ENCODE assay signal across 8 mouse cellular contexts in the genomic region with DNA sequence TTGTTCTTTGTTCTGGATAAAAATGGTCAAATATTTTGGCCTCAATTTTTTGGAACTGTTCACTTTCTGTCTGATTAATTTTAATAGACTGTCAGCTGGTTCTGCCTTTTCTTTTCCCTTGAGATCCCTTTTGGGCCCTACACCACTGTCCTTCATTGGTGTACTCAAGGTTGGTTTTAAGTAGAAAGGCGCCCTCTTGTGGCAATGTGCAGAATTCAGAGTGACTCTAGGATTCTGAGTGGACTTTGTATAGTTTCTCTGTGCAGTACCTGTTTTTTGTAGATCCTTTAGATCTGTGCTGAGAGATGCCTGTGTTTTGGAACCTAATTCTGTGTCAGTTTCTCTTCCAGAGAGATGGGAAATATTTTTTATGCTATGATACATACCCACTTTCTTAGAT. TPM values are rescaled to one million over a fixed set of nuclear protein-coding genes. Genes with fewer than 3 reads are reported as not detected.
A peak's percentile ranks its signal among the peaks of the same experiment; 100 is the strongest.
DNase-seq lines count a peak whose midpoint lies in the region; ATAC-seq and TF ChIP-seq lines count a peak whose summit lies in the region.

No protein-coding gene starts in this region.

- H3K27ac ChIP-seq in heart, embryonic 11.5 days (ENCODE audit: low read depth, low read length): no peak overlapping the region
- H3K27ac ChIP-seq in thymus, adult 2 months (ENCODE audit: control insufficient read depth, insufficient read depth, low read length): no peak overlapping the region

- no peaks in the 10 kb centered on the region for H3K36me3 ChIP-seq in heart, embryonic 11.5 days (ENCODE audit: control insufficient read depth, insufficient read depth, low read length)
- H3K36me3 ChIP-seq in E14TG2a.4 (ENCODE audit: insufficient read depth, low read length): no peaks in the 10 kb centered on the region
- H3K36me3 ChIP-seq in thymus, adult 2 months (ENCODE audit: control insufficient read depth, insufficient read depth, low read length): no peaks in the 10 kb centered on the region

- no peaks in the 10 kb centered on the region for H3K9me3 ChIP-seq in heart, embryonic 11.5 days (replicated peaks; ENCODE audit: control insufficient read depth, low read length)
- H3K9me3 ChIP-seq in E14TG2a.4 (ENCODE audit: low read length): no peaks in the 10 kb centered on the region

- peak; percentile 81 for TF ChIP-seq CTCF in E14TG2a.4 (conservative IDR thresholded peaks at IDR 0.05; ENCODE audit: low read length)
- TF ChIP-seq CTCF in thymus, adult 2 months (IDR thresholded peaks at IDR 0.05; ENCODE audit: borderline replicate concordance, control insufficient read depth, extremely low read depth, insufficient read depth, low read length, poor library complexity): no peak

- no peaks in the 10 kb centered on the region for H3K4me1 ChIP-seq in heart, embryonic 11.5 days (ENCODE audit: control insufficient read depth, insufficient read depth, low read length)
- H3K4me1 ChIP-seq in E14TG2a.4 (replicated peaks; ENCODE audit: low read depth, low read length): no peaks in the 10 kb centered on the region
- H3K4me1 ChIP-seq in thymus, adult 2 months (replicated peaks; ENCODE audit: control insufficient read depth, insufficient read depth, low read length): no peaks in the 10 kb centered on the region

- H3K4me2 ChIP-seq in heart, embryonic 11.5 days: no peak overlapping the region

- no peak for ATAC-seq in heart, embryonic 11.5 days (replicated peaks; ENCODE audit: insufficient number of reproducible peaks, low FRiP score, low TSS enrichment)
- ATAC-seq in granulocyte monocyte progenitor cell, adult 5-6 weeks (replicated peaks; ENCODE audit: poor library complexity, severe bottlenecking): peak; percentile 77

- no peaks in the 10 kb centered on the region for H3K27me3 ChIP-seq in heart, embryonic 11.5 days (ENCODE audit: control insufficient read depth, insufficient read depth, low read length)
- H3K27me3 ChIP-seq in E14TG2a.4 (ENCODE audit: insufficient read depth, low read length): no peaks in the 10 kb centered on the region
- H3K27me3 ChIP-seq in thymus, adult 2 months (ENCODE audit: control insufficient read depth, insufficient read depth, low read length): no peaks in the 10 kb centered on the region

- TF ChIP-seq POLR2A in thymus, adult 2 months (IDR thresholded peaks at IDR 0.05; ENCODE audit: control insufficient read depth, extremely low read depth, insufficient read depth, low read length, poor library complexity): no peak

- H3K4me3 ChIP-seq in heart, embryonic 11.5 days (ENCODE audit: low read depth, low read length): no peak overlapping the region
- no peak overlapping the region for H3K4me3 ChIP-seq in E14TG2a.4 (replicated peaks; ENCODE audit: low read length)
- H3K4me3 ChIP-seq in thymus, adult 2 months (ENCODE audit: control insufficient read depth, insufficient read depth, low read length): no peak overlapping the region

- DNase-seq in heart, adult 18-20 months: peak; percentile 20 to 56
- DNase-seq in c-Kit-positive CD71-positive TER-119-negative erythroid progenitor cells, embryonic 14.5 days (ENCODE audit: low read depth): peak; percentile 39
- DNase-seq in layer of hippocampus, postnatal 14 days (ENCODE audit: low spot score in 2 of 2): peak; percentile 37 to 62
- peak; percentile 82 for DNase-seq in naive thymus-derived CD4-positive, alpha-beta T cell, adult 2 months (ENCODE audit: low read depth)
- peak; percentile 59 for DNase-seq in thymus, adult 2 months

- H3K9ac ChIP-seq in heart, embryonic 11.5 days (ENCODE audit: low read depth, low read length): no peak overlapping the region

- 0% methylated on average over 1 of the region's 1 CpGs for WGBS in heart, embryonic 11.5 days (ENCODE audit: insufficient replicate concordance)
- whole genome bisulfite sequencing in thymus, adult 2 months: 0% methylated on average over 1 of the region's 1 CpGs

RNA-seq across cellular contexts. Expression of a gene that starts 2.9 kb away (rescaled TPM):
- not detected for total RNA-seq in heart, adult 18-20 months (2021)
- polyA plus RNA-seq in heart, embryonic 11.5 days (2014; fragmentation: Nextera tagmentation; extraction: Ambion mirVana): 0.08 TPM in 1 of 2 replicates, not detected in the other
- total RNA-seq in granulocyte monocyte progenitor cell, adult 5-6 weeks (2014; fragmentation: Nextera tagmentation): 0.15 and 0.19 TPM in 2 replicates
- total RNA-seq in granulocyte monocyte progenitor cell, adult 5-6 weeks (2017): 0.05 and 0.30 TPM in 2 replicates
- not detected for total RNA-seq in layer of hippocampus, postnatal 14 days (2021)
- polyA plus RNA-seq in thymus, adult 2 months (2012; rRNA removed): 0.13 and 0.18 TPM in 2 replicates

RNA-seq across cellular contexts. Expression of a gene that starts 37.6 kb away (rescaled TPM):
- 10 to 100 TPM in 1 of 2 experiments, 1 to 10 TPM in 1; 8.3 to 10.4 TPM for total RNA-seq in heart, adult 18-20 months (2021)
- polyA plus RNA-seq in heart, embryonic 11.5 days (2014; fragmentation: Nextera tagmentation; extraction: Ambion mirVana): 81.8 and 82.9 TPM in 2 replicates
- 64.6 and 67.6 TPM in 2 replicates for total RNA-seq in granulocyte monocyte progenitor cell, adult 5-6 weeks (2014; fragmentation: Nextera tagmentation)
- total RNA-seq in granulocyte monocyte progenitor cell, adult 5-6 weeks (2017): 51.4 and 74.2 TPM in 2 replicates
- total RNA-seq in layer of hippocampus, postnatal 14 days (2021): 1 to 10 TPM; 6.2 to 8.2 TPM
- 24.3 and 25.1 TPM in 2 replicates for polyA plus RNA-seq in thymus, adult 2 months (2012; rRNA removed)

RNA-seq across cellular contexts. Expression of a gene that starts 44.8 kb away (rescaled TPM):
- not detected for total RNA-seq in heart, adult 18-20 months (2021)
- polyA plus RNA-seq in heart, embryonic 11.5 days (2014; fragmentation: Nextera tagmentation; extraction: Ambion mirVana): 0.35 and 0.83 TPM in 2 replicates
- total RNA-seq in granulocyte monocyte progenitor cell, adult 5-6 weeks (2014; fragmentation: Nextera tagmentation): 0.94 TPM in 1 of 2 replicates, not detected in the other
- not detected in 2 replicates for total RNA-seq in granulocyte monocyte progenitor cell, adult 5-6 weeks (2017)
- not detected for total RNA-seq in layer of hippocampus, postnatal 14 days (2021)
- polyA plus RNA-seq in thymus, adult 2 months (2012; rRNA removed): 0.08 and 0.42 TPM in 2 replicates

RNA-seq across cellular contexts. Expression of a gene that starts 54.0 kb away (rescaled TPM):
- 10 to 100 TPM; 15.6 to 16.9 TPM for total RNA-seq in heart, adult 18-20 months (2021)
- polyA plus RNA-seq in heart, embryonic 11.5 days (2014; fragmentation: Nextera tagmentation; extraction: Ambion mirVana): 56.4 and 57.5 TPM in 2 replicates
- 38.3 and 40.7 TPM in 2 replicates for total RNA-seq in granulocyte monocyte progenitor cell, adult 5-6 weeks (2014; fragmentation: Nextera tagmentation)
- 33.4 and 35.5 TPM in 2 replicates for total RNA-seq in granulocyte monocyte progenitor cell, adult 5-6 weeks (2017)
- 10 to 100 TPM; 11.1 to 11.4 TPM for total RNA-seq in layer of hippocampus, postnatal 14 days (2021)
- 10.9 and 11.9 TPM in 2 replicates for polyA plus RNA-seq in thymus, adult 2 months (2012; rRNA removed)

RNA-seq across cellular contexts. Expression of a gene that starts 54.1 kb away (rescaled TPM):
- 10 to 100 TPM in 1 of 2 experiments, 1 to 10 TPM in 1; 8.9 to 11.2 TPM for total RNA-seq in heart, adult 18-20 months (2021)
- polyA plus RNA-seq in heart, embryonic 11.5 days (2014; fragmentation: Nextera tagmentation; extraction: Ambion mirVana): 15.8 and 16.9 TPM in 2 replicates
- 11.5 and 17.5 TPM in 2 replicates for total RNA-seq in granulocyte monocyte progenitor cell, adult 5-6 weeks (2014; fragmentation: Nextera tagmentation)
- 7.0 and 10.6 TPM in 2 replicates for total RNA-seq in granulocyte monocyte progenitor cell, adult 5-6 weeks (2017)
- total RNA-seq in layer of hippocampus, postnatal 14 days (2021): 10 to 100 TPM; 38.4 to 41.8 TPM
- 3.9 and 4.2 TPM in 2 replicates for polyA plus RNA-seq in thymus, adult 2 months (2012; rRNA removed)

Comparison
In these comparisons a context has a peak if more than half of its experiments do, and no peak if none do; other contexts are left out.
1. RNA of a gene that starts 37.6 kb away (total RNA-seq): 51.4 to 74.2 TPM in granulocyte monocyte progenitor cell, adult 5-6 weeks; 8.3 to 10.4 TPM in heart, adult 18-20 months and 6.2 to 8.2 TPM in layer of hippocampus, postnatal 14 days; every median in the first group is over 4 times any median in the second.
2. Peak in every context shown above with its lines, with median percentiles within 50 percentile points of each other: DNase-seq.